Mouse (Mus musculus) midbrain, embryonic 15.5 days (tissue): Measurements from ENCODE around the gene Ddx3y. TPM values are rescaled to one million over a fixed set of nuclear protein-coding genes. Genes with fewer than 3 reads are reported as not detected.

Experiments
- ATAC-seq: fragments of 200-750 bp; cut with Nextera tagmentation; replicated peaks from 2 replicates; pipeline ENCODE4 v1.8.0; 2017; ENCODE audit warnings: moderate TSS enrichment
- H3K27ac ChIP-seq: fragments of 300-500 bp; sonication (generic); 2 replicates; pipeline ENCODE4 v1.5.1; 2015; ENCODE audit warnings: mild to moderate bottlenecking, inconsistent platforms
- H3K27me3 ChIP-seq: fragments of 300-500 bp; sonication (generic); replicated peaks from 2 replicates; pipeline ENCODE4 v1.6.1; 2015; ENCODE audit warnings: inconsistent platforms
- H3K36me3 ChIP-seq: fragments of 300-500 bp; sonication (generic); replicated peaks from 2 replicates; pipeline ENCODE4 v1.6.1; 2015; ENCODE audit warnings: inconsistent platforms
- H3K4me1 ChIP-seq: fragments of 300-500 bp; sonication (generic); 2 replicates; pipeline ENCODE4 v1.6.1; 2015; ENCODE audit warnings: inconsistent platforms
- H3K4me2 ChIP-seq: fragments of 300-500 bp; sonication (generic); 2 replicates; pipeline ENCODE4 v1.6.1; 2015; ENCODE audit warnings: inconsistent platforms, mild to moderate bottlenecking, moderate library complexity
- H3K4me3 ChIP-seq: fragments of 300-500 bp; sonication (generic); 2 replicates; pipeline ENCODE4 v1.5.1; 2015; ENCODE audit warnings: mild to moderate bottlenecking, inconsistent platforms
- H3K9ac ChIP-seq: fragments of 300-500 bp; sonication (generic); 2 replicates; pipeline ENCODE4 v1.6.1; 2015; ENCODE audit warnings: mild to moderate bottlenecking, inconsistent platforms
- H3K9me3 ChIP-seq: fragments of 300-500 bp; sonication (generic); 2 replicates; pipeline ENCODE4 v1.6.1; 2016; ENCODE audit warnings: inconsistent platforms
- WGBS: fragments of 180-500 bp; shearing (Covaris S2); methylation state at CpG from one replicate; pipeline ENCODE4 v1.1.7; 2015; ENCODE audit warnings: mixed read lengths; 5-methylcytosine and 5-hydroxymethylcytosine counted together
- polyA plus RNA-seq: library from polyadenylated mRNA; unstranded; fragments of >200 nt; fragmentation: Nextera tagmentation; extraction: Ambion mirVana; gene quantifications from 2 replicates; pipeline ENCODE4 v1.2.1, GENCODE M21; 2015

Gene Ddx3y
- 13.8 and 14.1 TPM in 2 replicates for polyA plus RNA-seq

GRCm38 (mm10) chrY:1286171-1286795 lies at the start of gene Ddx3y:
Ddx3y (minus strand) TSS chrY:1286629.
- peak within 1 kb of the TSS; percentile 55 for H3K27ac ChIP-seq

DNA sequence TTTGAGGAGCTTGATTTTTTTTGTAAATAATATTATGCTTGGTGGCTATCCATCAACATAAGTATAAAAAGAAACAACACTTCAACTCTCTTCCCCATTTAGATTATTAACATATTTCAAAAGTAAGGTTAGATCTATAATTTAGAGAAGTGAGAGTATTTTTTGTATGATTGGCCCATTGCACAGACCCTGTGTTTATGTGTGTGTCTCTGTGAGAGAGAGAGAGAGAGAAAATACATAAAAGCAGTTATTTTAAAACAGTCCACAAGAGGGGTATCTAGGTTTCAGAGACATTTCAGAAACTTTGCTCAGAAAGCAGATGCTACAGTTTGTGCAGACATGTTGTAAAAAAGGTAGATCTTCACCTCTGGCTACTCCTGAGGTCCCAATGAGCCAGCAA lies 7.3 kb upstream of the Ddx3y start:
- no peak overlapping the region for H3K4me3 ChIP-seq
- H3K9me3 ChIP-seq: no peaks in the 10 kb centered on the region
- H3K4me1 ChIP-seq: no peaks in the 10 kb centered on the region
- no peaks in the 10 kb centered on the region for H3K27me3 ChIP-seq
- no peak overlapping the region for H3K9ac ChIP-seq
- H3K4me2 ChIP-seq: no peak overlapping the region
- H3K27ac ChIP-seq: no peak overlapping the region
- ATAC-seq: no peak
- no peaks in the 10 kb centered on the region for H3K36me3 ChIP-seq

More at GRCm38 (mm10) chrY:1286171-1286795, at the start of gene Ddx3y:
- peak within 1 kb of the TSS; percentile 27 for H3K9ac ChIP-seq
- H3K27me3 ChIP-seq: no peaks in the 10 kb centered on the region
- no peaks in the 10 kb centered on the region for H3K9me3 ChIP-seq
- no peaks in the 10 kb centered on the region for H3K36me3 ChIP-seq
- peak within 1 kb of the TSS; percentile 42 for H3K4me3 ChIP-seq
- peak; percentile 99 for ATAC-seq
- no peaks in the 10 kb centered on the region for H3K4me1 ChIP-seq
- WGBS: 0% methylated on average over 29 of the region's 31 CpGs
- peak within 1 kb of the TSS; percentile 38 for H3K4me2 ChIP-seq

- no peaks in the 10 kb centered on the region for H3K9me3 ChIP-seq
- peak overlapping the region; percentile 27 for H3K9ac ChIP-seq
- peak; percentile 69 for ATAC-seq
- no peaks in the 10 kb centered on the region for H3K4me1 ChIP-seq
- WGBS: 6% methylated on average over 11 of the region's 12 CpGs
- H3K4me3 ChIP-seq: peak overlapping the region; percentile 42
- peak overlapping the region; percentile 38 for H3K4me2 ChIP-seq
- H3K27me3 ChIP-seq: no peaks in the 10 kb centered on the region
- H3K36me3 ChIP-seq: no peaks in the 10 kb centered on the region
- H3K27ac ChIP-seq: peak overlapping the region; percentile 55; the same call in 1 of the 2 replicates
Observed at GRCm38 (mm10) chrY:1285735-1286134, 694 bp downstream of the Ddx3y start.

GRCm38 (mm10) chrY:1246117-1246516 lies 40.3 kb downstream of the Ddx3y start:
- no peaks in the 10 kb centered on the region for H3K9me3 ChIP-seq
- H3K4me1 ChIP-seq: no peaks in the 10 kb centered on the region
- H3K4me2 ChIP-seq: peak overlapping the region; percentile 22; the same call in 1 of the 2 replicates
- H3K4me3 ChIP-seq: peak overlapping the region; percentile 44; the same call in 1 of the 2 replicates
- no peak overlapping the region for H3K9ac ChIP-seq
- H3K27me3 ChIP-seq: no peaks in the 10 kb centered on the region
- ATAC-seq: peak; percentile 50
- H3K27ac ChIP-seq: no peak overlapping the region
- 43% methylated on average over 5 of the region's 6 CpGs for WGBS
- H3K36me3 ChIP-seq: no peaks in the 10 kb centered on the region

- no peaks in the 10 kb centered on the region for H3K36me3 ChIP-seq
- H3K4me2 ChIP-seq: peak within 1 kb of the TSS; percentile 38
- H3K4me1 ChIP-seq: no peaks in the 10 kb centered on the region
- WGBS: 0% methylated on average over 15 of the region's 21 CpGs
- no peaks in the 10 kb centered on the region for H3K9me3 ChIP-seq
- peak; percentile 99 for ATAC-seq
- H3K27ac ChIP-seq: peak within 1 kb of the TSS; percentile 72
- H3K4me3 ChIP-seq: peak within 1 kb of the TSS; percentile 44
- peak within 1 kb of the TSS; percentile 46 for H3K9ac ChIP-seq
- H3K27me3 ChIP-seq: no peaks in the 10 kb centered on the region
Observed at GRCm38 (mm10) chrY:1245426-1245863, 41.0 kb downstream of the Ddx3y start, which contains the start of gene Uty. Uty (minus strand) TSS chrY:1245759.

- no peaks in the 10 kb centered on the region for H3K4me1 ChIP-seq
- WGBS: 6% methylated on average over 2 of the region's 9 CpGs
- peak overlapping the region; percentile 72 for H3K27ac ChIP-seq
- H3K36me3 ChIP-seq: no peaks in the 10 kb centered on the region
- peak overlapping the region; percentile 46 for H3K9ac ChIP-seq
- H3K4me2 ChIP-seq: peak overlapping the region; percentile 38
- no peaks in the 10 kb centered on the region for H3K27me3 ChIP-seq
- H3K9me3 ChIP-seq: no peaks in the 10 kb centered on the region
- peak; percentile 16 for ATAC-seq
- peak overlapping the region; percentile 44 for H3K4me3 ChIP-seq
Observed at GRCm38 (mm10) chrY:1244940-1245339, 41.5 kb downstream of the Ddx3y start.

DNA sequence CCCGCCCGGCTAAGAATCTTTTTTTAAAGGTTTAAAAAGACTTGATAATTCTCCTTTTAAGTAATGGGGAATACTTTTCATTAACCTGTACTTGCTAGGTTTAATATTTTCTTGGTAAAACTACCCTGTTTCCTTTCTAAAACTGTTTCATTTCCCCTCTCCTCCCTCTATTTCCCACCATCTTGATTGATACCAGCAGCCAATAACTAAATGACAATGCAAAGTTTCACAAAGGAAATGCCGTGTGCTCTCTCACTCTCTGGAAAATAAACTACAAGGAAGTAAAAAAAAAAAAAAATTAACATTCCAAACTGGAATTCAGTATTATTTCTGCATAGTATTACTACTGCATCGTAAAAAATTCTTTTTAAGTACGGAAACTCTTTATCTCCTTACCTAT lies 42.0 kb downstream of the Ddx3y start:
- no peak overlapping the region for H3K27ac ChIP-seq
- no peaks in the 10 kb centered on the region for H3K4me1 ChIP-seq
- H3K27me3 ChIP-seq: no peaks in the 10 kb centered on the region
- peak overlapping the region; percentile 44 for H3K4me3 ChIP-seq
- WGBS: 68% methylated on average over 5 of the region's 5 CpGs
- no peak for ATAC-seq
- no peak overlapping the region for H3K9ac ChIP-seq
- peak overlapping the region; percentile 38 for H3K4me2 ChIP-seq
- no peaks in the 10 kb centered on the region for H3K36me3 ChIP-seq
- H3K9me3 ChIP-seq: no peaks in the 10 kb centered on the region

- Histone ChIP-seq H3K36me3 (no peaks in the 10 kb centered on the region), H3K27ac (no peak overlapping the region), H3K9me3 (no peaks in the 10 kb centered on the region), H3K9ac (no peak overlapping the region), H3K4me2 (no peak overlapping the region), H3K27me3 (no peaks in the 10 kb centered on the region), H3K4me3 (no peak overlapping the region), H3K4me1 (no peaks in the 10 kb centered on the region)
- 87% methylated on average over 7 of the region's 7 CpGs for WGBS
- no peak for ATAC-seq
Observed at GRCm38 (mm10) chrY:1220001-1220400, 66.4 kb downstream of the Ddx3y start.

Other genes with a start within 250 kb of the Ddx3y start
- gene Uty, start 40.9 kb downstream of the Ddx3y start, polyA plus RNA-seq: 6.7 and 7.1 TPM in 2 replicates
- not detected in 2 replicates for gene Usp9y, start 173.2 kb upstream of the Ddx3y start, polyA plus RNA-seq